Mouse (Mus musculus): Measurements from ENCODE around the gene Bod1l. TPM values are rescaled to one million over a fixed set of nuclear protein-coding genes. Genes with fewer than 3 reads are reported as not detected.

Bod1l gene
- 10 to 100 TPM; 23.5 to 34.7 TPM for total RNA-seq (2021)
- polyA plus RNA-seq (2012; rRNA removed): 4.5 and 11.9 TPM in 2 replicates
- long read RNA-seq, partial matches to known transcripts: 0 of 1 reads
- long read RNA-seq, other reads (novel, unspliced or antisense): 1 of 1 reads

GRCm38 (mm10) chr5:41844147-41844529, at the start of gene Bod1l:
TSS of gene Bod1l (minus strand) at chr5:41844315.
- DNase-seq: peak; percentile 99

- no peak for DNase-seq
Observed at GRCm38 (mm10) chr5:41893351-41893750, 49.2 kb upstream of the Bod1l start.

DNA sequence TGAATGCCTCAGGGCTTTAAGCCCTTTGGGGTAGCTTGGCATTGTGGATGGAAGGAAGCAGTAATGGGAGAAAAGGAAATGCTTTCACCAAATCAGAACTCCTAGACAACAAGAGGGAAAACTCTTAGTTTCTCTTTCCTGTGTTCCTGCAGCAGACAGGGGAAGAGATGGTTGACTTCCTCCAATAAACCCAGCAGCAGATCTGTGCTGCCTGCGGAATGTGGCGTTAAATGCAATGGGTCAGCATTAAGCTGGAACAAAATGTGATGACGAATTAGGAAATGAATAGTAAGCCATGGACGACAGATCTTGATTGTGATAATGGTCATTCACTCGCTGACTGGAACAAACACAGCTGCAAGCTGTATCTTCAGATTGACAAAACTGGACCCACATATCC, 46.8 kb upstream of the Bod1l start:
- DNase-seq: no peak

DNA sequence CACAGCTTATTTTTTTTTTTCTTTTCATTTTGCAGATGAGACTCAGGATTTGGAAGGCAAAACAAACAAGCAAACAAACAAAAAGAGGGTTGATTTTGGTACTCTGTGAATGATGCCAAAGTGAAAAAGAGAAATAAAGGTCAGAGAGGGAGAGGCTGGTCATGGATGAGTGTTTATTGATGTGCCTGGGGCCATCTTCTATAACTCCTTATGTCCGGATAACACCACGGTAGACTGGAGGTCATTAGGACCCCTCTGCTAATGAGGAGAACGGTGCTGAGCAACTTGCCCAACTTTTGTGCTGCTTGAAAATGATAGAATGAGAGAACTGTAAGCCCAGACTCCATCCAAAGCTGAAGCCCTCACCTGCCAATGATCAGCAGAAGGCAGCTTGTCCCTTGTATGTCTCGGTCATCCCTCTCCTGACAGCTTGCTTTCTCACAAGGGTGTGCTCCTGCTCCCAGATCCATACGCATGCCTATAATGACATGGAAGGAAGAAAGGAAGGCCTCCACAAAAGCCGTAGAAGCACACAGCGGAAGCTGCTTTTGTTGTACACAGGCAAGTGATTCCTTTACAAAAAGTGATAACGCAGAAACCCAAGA, 45.2 kb upstream of the Bod1l start:
- DNase-seq: no peak

DNA sequence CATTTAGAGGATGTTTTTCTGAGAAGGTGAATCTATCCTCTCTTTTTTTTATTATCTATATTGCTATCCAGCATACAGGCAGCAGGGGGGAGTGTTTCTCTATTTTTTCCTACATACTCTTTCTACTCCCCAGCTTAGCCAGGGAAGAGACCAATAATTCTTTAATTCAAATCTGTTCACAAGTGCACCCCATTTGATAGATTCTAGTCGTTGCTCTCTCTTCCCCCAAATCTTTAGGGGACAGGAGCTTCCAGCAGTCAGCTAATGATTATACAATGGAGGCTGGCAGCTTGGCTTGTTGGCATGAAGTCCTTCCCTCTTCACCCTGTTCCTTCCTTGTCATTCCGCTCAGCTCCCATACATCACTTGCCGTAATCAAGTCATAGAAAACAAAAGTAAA, 44.7 kb upstream of the Bod1l start:
- peak; percentile 26 for DNase-seq

DNA sequence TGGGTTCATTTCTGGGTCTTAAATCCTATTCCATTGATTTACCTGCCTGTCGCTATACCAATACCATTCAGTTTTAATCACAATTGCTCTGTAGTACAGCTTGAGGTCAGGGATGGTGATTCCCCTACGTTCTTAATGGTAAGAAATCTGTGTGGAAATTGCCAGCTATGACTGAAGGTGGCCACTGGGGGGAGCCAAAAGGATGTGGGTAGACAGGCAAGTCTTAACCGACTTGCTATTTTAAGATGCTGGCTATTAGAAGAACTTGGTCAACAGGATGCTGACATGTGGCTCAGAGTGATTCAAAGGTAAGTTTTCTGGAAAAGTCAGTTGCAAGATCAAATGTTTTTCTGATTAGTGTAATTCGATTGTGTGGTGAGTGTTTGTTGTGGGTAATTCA, 43.6 kb upstream of the Bod1l start:
- peak; percentile 78 for DNase-seq

GRCm38 (mm10) chr5:41884563-41884962, 40.4 kb upstream of the Bod1l start:
- peak; percentile 39 for DNase-seq

- DNase-seq: no peak
Observed at GRCm38 (mm10) chr5:41871164-41871563, 27.0 kb upstream of the Bod1l start.

- no peak for DNase-seq
Observed at GRCm38 (mm10) chr5:41855781-41856180, 11.7 kb upstream of the Bod1l start.

- no peak for DNase-seq
Observed at GRCm38 (mm10) chr5:41845558-41845937, 1.4 kb upstream of the Bod1l start.

GRCm38 (mm10) chr5:41844820-41845557, 874 bp upstream of the Bod1l start:
- DNase-seq: peak; percentile 56

DNA sequence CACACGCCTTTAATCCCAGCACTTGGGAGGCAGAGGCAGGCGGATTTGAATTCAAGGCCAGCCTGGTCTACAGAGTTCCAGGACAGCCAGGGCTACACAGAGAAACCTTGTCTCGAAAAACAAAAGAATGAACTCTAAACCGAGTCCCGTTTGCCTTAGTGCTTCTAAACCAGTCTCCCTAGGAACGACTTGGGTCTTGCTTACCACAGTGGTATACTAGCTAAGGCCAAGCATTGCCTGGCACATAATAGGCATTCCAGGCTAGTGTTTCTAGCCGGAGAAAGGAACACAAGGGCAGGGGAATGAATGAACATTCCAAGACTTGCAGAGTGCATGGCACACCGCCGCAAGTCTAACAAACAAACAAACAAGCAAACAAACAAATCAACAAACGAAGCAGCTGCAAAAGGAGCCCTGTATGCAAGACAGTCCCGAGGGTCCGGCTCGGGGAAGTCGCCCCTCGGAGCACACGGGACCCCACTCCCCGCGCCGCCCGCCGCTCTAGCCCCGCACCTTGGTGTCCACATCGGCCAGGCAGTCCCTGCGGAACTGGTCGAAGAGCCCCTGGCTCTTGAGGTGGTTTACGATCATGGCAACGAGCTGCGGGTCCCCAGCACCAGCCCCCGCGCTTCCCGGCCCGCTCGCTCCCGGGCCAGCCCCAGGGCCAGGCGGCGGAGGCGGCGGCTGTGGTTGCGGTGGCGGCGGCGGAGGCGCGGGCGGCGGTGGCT, 532 bp downstream of the Bod1l start:
- peak; percentile 32 for DNase-seq

GRCm38 (mm10) chr5:41842681-41843080, 1.4 kb downstream of the Bod1l start:
- peak; percentile 74 for DNase-seq

GRCm38 (mm10) chr5:41841735-41842134, 2.4 kb downstream of the Bod1l start:
- no peak for DNase-seq

GRCm38 (mm10) chr5:41830100-41830499, 14.0 kb downstream of the Bod1l start:
- DNase-seq: no peak

DNA sequence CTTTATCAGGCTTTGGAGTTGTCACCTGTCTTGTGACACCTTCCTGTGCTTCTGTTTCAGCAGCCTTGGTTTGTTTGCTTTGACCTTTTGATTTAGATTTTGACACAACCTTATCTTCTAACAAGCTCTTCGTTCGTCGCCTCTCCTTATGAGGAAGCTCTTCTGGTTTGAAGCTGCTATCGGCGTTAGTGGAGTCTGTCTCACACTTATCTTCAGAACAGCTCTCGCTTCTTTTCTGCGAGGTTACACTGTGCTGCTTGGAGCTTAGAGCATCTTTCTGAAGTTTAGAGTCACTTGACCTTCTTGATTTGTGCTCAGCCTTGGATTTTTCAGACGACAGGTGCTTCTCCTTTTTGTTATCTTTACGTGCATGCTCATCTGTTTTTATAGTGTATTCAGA, 23.0 kb downstream of the Bod1l start:
- DNase-seq: no peak

DNA sequence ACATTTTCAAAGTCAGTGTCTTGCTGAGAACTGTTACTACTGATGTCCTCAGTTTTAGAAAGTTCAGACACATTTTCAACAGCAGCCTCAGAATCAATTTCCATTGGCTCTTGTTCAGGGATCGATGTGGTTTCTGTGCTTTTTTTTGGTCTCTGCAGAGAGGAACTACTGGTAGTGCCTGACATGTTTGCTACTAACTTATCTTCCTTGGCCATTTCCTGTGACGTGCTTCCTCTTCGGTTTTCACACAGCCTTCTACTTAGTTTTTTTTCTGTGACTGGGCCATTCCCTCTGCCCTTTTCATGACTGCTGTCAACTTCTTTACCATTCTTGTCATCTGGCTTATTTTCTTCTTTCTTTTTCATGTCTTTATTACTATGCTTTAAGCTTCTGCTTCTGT, 23.6 kb downstream of the Bod1l start:
- DNase-seq: no peak

DNA sequence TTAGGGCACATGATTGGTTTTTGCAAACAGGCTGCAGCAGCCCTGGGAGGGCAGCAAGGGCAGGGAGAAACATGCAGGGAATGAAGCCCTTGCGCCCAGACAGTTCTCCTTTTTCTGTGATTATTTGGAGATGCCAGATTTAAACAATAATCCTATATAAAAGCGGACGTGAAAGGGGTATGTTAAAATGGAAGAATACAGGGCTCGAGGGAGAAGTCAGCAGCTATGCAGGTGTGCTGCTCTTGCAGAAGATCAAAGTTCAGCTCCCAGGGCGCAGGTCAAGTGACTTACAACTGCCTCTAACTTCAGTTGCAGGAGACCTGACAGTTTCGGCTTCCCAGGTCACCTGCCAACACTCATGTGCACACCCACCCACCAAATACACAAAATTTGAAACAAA, 31.6 kb downstream of the Bod1l start:
- DNase-seq: no peak

DNA sequence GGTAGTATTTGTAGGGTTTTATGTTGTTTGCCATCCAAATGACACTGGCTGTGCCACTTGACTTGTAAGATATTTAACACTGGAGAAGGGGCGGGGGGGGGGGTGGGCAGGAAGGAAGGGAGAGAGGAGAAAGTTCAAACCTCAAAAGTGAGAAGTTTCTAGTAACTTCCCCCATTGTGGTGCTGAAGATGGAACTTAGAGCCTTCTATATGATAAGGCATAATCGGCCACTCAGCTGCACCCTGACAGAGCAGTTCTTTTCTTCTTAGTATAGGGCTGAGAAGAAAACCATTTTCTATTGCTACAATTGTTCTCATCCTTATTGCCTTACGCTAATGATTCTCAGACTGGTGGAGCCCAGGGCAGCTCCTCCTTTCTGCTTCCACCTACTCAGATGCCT, 32.8 kb downstream of the Bod1l start:
- no peak for DNase-seq

- DNase-seq: no peak
Observed at GRCm38 (mm10) chr5:41807383-41807782, 36.7 kb downstream of the Bod1l start.

DNA sequence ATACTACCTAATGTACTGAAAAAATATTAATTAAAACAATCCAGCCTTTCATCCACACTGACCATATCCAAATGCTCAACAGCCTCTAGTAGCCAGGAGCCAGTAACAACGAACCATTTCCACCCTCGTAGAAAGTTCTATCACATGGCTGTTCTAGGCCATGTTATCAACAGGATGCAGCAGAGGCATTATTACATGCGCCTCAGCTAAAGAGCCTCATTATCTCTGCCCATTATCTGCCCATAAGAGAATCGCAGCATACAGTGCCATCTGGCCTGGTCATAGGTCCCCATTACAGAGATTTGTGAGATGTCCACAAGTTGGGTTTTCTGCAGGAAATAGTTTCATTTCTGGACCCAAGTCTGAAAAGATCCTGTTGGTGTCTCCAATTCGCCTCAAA, 37.9 kb downstream of the Bod1l start:
- DNase-seq: no peak

DNA sequence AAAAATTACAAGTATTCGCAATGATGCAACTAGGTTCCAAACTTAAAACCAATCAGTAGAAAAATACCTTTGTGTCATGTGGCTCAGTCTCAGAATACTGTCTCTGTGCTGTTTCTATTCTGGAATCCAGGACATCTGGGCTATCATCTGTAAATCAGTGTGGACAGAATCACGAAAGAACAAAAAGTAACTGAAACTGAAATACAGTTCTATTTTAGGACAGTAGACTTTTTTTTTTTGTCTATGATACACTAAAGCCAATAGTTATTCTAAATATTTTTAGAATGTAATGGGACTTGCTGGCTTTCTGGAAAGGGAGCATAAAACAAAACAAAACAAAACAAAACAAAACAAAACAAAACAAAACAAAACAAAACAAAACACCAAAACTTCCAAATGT, 39.0 kb downstream of the Bod1l start:
- DNase-seq: no peak

DNA sequence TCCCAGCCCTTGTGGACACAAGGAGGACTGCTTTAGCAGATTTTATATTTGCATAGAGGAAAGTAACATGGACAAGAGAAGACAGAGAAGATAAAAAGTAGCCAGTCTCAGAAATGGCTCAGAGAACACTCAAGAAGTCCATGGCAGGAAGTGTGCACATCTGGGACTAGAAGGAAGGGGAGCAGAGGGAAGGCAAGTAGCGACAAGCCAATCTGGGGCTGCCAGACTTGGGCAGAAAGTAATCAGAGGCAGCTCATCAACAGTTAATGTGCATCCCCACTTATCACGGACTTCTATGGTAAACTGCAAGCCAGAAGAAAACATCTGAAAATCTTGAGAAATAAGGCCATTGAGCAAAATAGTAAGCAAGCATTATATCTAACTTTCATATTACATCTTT, 39.5 kb downstream of the Bod1l start:
- DNase-seq: no peak

Measured in adrenal gland, adult 2 months (tissue).